Mouse (Mus musculus) cerebellum, adult 11 months (tissue): ENCODE data around the gene Arhgef3.

Experiments used
- DNase-seq: peaks from one replicate; pipeline ENCODE4 v3.0.0; 2022

The Arhgef3 gene

GRCm38 (mm10) chr14:27115991-27116390, 1.3 kb downstream of the Arhgef3 start:
- DNase-seq: no peak

GRCm38 (mm10) chr14:27116577-27117165, 2.0 kb downstream of the Arhgef3 start:
- no peak for DNase-seq

GRCm38 (mm10) chr14:27118546-27118945, 3.8 kb downstream of the Arhgef3 start:
- no peak for DNase-seq

- no peak for DNase-seq
Observed at GRCm38 (mm10) chr14:27122646-27123045, 7.9 kb downstream of the Arhgef3 start.

- no peak for DNase-seq
Observed at GRCm38 (mm10) chr14:27123543-27123942, 8.8 kb downstream of the Arhgef3 start.

- no peak for DNase-seq
Observed at GRCm38 (mm10) chr14:27130031-27130430, 15.3 kb downstream of the Arhgef3 start.

- DNase-seq: no peak
Observed at GRCm38 (mm10) chr14:27130676-27131075, 16.0 kb downstream of the Arhgef3 start.

- no peak for DNase-seq
Observed at GRCm38 (mm10) chr14:27131521-27131920, 16.8 kb downstream of the Arhgef3 start.

GRCm38 (mm10) chr14:27138891-27139290, 24.2 kb downstream of the Arhgef3 start:
- DNase-seq: no peak

GRCm38 (mm10) chr14:27139968-27140367, 25.3 kb downstream of the Arhgef3 start:
- DNase-seq: no peak

- no peak for DNase-seq
Observed at GRCm38 (mm10) chr14:27141486-27141885, 26.8 kb downstream of the Arhgef3 start.

GRCm38 (mm10) chr14:27142680-27143079, 28.0 kb downstream of the Arhgef3 start:
- DNase-seq: no peak

GRCm38 (mm10) chr14:27145171-27146045, 30.7 kb downstream of the Arhgef3 start:
- no peak for DNase-seq

- no peak for DNase-seq
Observed at GRCm38 (mm10) chr14:27147726-27148125, 33.0 kb downstream of the Arhgef3 start.

GRCm38 (mm10) chr14:27149401-27149800, 34.7 kb downstream of the Arhgef3 start:
- no peak for DNase-seq

- no peak for DNase-seq
Observed at GRCm38 (mm10) chr14:27150011-27150640, 35.4 kb downstream of the Arhgef3 start.

- DNase-seq: no peak
Observed at GRCm38 (mm10) chr14:27151432-27151831, 36.7 kb downstream of the Arhgef3 start.

- no peak for DNase-seq
Observed at GRCm38 (mm10) chr14:27155088-27155487, 40.4 kb downstream of the Arhgef3 start.

GRCm38 (mm10) chr14:27156032-27156431, 41.3 kb downstream of the Arhgef3 start:
- DNase-seq: no peak

- DNase-seq: no peak
Observed at GRCm38 (mm10) chr14:27158133-27158532, 43.4 kb downstream of the Arhgef3 start.

- DNase-seq: no peak
Observed at GRCm38 (mm10) chr14:27158782-27159181, 44.1 kb downstream of the Arhgef3 start.

GRCm38 (mm10) chr14:27160762-27161161, 46.1 kb downstream of the Arhgef3 start:
- no peak for DNase-seq

- DNase-seq: no peak
Observed at GRCm38 (mm10) chr14:27164639-27165038, 49.9 kb downstream of the Arhgef3 start.

- DNase-seq: no peak
Observed at GRCm38 (mm10) chr14:27166751-27167150, 52.1 kb downstream of the Arhgef3 start.
